Mouse (Mus musculus): Measurements from ENCODE around the gene Capg. TPM values are rescaled to one million over a fixed set of nuclear protein-coding genes. Genes with fewer than 3 reads are reported as not detected.
A peak's percentile ranks its signal among the peaks of the same experiment; 100 is the strongest.

The Capg gene
- total RNA-seq (2021) (10 to 100 TPM in 1 of 2 experiments, 1 to 10 TPM in 1; 9.5 to 10.8 TPM), polyA plus RNA-seq (2012; rRNA removed) (12.6 and 16.1 TPM in 2 replicates)
- long read RNA-seq, transcript Capg-202 (10 exons, 1,400 nt), result major isoform, 7 of 8 reads
- long read RNA-seq, partial matches to known transcripts, result 0 of 8 reads
- long read RNA-seq, other reads (novel, unspliced or antisense), result 0 of 8 reads

DNA sequence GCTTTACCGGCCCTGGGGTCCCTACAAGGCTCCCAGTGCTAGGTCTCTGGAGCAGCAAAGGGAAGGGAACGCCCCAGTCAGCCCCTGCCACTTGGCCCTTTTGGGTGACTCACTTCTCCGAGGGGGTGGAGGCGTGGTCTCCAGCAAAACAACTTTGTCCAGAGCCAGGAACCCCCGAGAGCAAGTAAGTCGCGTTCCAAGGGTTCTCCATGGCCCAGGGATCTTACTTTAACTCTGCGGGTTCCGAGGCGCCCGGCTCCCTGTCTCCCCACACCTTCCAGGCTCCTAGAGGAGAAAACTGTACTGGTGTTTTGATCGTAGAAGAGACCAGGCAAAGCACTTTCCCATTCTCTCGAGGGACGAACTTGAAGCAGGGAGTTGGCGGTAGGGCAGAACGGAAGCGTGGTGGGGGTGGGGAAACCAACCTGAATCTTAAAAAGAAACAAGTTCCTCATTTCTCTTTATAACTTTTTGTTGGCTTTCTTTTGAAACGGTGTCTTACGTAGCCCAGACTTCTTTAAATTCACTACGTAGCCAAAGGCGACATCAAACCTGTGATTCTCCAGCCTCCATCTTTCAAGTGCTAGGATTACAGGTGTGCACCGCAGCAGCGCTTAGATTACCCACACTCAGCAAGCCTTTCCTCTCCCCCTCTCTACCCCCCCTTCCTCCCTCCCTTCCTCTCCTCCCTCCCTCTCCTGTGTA, at the start of gene Capg:
Gene Capg (plus strand): TSS at position 109 of the 705 bp plus-strand sequence.
- H3K27me3 ChIP-seq (ENCODE audit: control insufficient read depth, insufficient read depth, low read length), result no peaks in the 10 kb centered on the region

DNA sequence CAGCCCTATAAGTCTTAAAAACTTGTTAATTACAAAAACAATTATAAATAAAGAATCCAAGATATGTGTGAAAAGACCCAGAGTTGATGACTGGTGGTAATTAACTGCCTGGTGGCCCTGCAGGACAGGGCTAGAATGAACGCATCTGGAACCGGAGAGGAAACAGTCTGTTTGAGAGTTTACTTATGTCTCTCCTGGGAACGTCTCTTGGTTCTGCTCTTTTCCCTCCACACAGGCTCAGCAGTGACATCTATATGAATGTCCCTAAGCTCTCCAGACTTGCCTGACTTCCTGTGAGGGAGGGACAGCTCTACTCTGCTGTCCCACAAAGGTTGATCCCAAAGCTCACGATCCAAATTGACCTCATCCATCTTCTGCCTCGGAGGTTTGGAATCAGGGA, 45.2 kb upstream of the Capg start:
- Histone ChIP-seq H3K79me2 (replicated peaks; ENCODE audit: control insufficient read depth, insufficient read depth, low read length) (no peaks in the 10 kb centered on the region), H3K9ac (ENCODE audit: low read depth, low read length) (no peak overlapping the region), H3K27me3 (ENCODE audit: control insufficient read depth, insufficient read depth, low read length) (no peaks in the 10 kb centered on the region), H3K4me3 (no peak overlapping the region), H3K27ac (no peak overlapping the region), H3K36me3 (ENCODE audit: control insufficient read depth, insufficient read depth, low read length) (no peaks in the 10 kb centered on the region), H3K4me1 (ENCODE audit: control insufficient read depth, insufficient read depth, low read length) (no peaks in the 10 kb centered on the region; the same call in 1 of the 2 replicates)
- intact Hi-C loops (cut with DNase I), result no loop called here
- WGBS, result 44% methylated on average over 5 of the region's 5 CpGs
- TF ChIP-seq CTCF (IDR thresholded peaks at IDR 0.05) (no peak), POLR2A (IDR thresholded peaks at IDR 0.05; ENCODE audit: insufficient read depth, low read depth, low read length) (no peak), EP300 (IDR thresholded peaks at IDR 0.05; ENCODE audit: insufficient read depth, low read depth, low read length) (no peak)
- no peak for DNase-seq

More for the DNA sequence above, at the start of gene Capg:
- peak; percentile 82 for TF ChIP-seq POLR2A (IDR thresholded peaks at IDR 0.05; ENCODE audit: insufficient read depth, low read depth, low read length)
- no peak for TF ChIP-seq CTCF (IDR thresholded peaks at IDR 0.05)
- Histone ChIP-seq H3K36me3 (ENCODE audit: control insufficient read depth, insufficient read depth, low read length) (no peaks in the 10 kb centered on the region), H3K4me3 (peak within 1 kb of the TSS; percentile 47), H3K9ac (ENCODE audit: low read depth, low read length) (peak within 1 kb of the TSS; percentile 71), H3K79me2 (replicated peaks; ENCODE audit: control insufficient read depth, insufficient read depth, low read length) (no peaks in the 10 kb centered on the region), H3K4me1 (ENCODE audit: control insufficient read depth, insufficient read depth, low read length) (peaks cover 6% of the 10 kb centered on the region), H3K27ac (peak within 1 kb of the TSS; percentile 71)
- whole genome bisulfite sequencing, result 9% methylated on average over 23 of the region's 23 CpGs
- intact Hi-C loops (cut with DNase I), result no loop called here
- DNase-seq, result peak; percentile 71 to 75

DNA sequence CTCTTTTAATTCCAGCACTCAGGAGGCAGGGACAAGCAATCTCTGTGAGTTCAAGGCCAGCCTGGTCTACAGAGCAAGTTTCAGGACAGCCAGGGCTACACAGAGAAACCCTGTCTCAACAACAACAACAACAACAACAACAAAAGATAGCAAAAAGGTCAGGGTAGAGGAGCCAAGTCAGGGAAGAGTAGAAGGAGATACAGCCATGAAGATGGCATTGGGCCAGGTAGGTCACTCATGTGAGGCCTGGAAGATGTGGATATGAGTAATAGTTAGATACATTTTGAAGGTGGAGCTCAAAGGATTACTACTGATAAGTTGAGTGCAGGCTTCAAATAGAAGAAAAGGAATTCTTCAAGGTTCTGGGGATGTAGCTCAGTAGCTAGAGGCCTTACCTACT, 40.9 kb upstream of the Capg start:
- intact Hi-C loops (cut with DNase I), result no loop called here
- TF ChIP-seq EP300 (IDR thresholded peaks at IDR 0.05; ENCODE audit: insufficient read depth, low read depth, low read length) (no peak), CTCF (IDR thresholded peaks at IDR 0.05) (no peak), POLR2A (IDR thresholded peaks at IDR 0.05; ENCODE audit: insufficient read depth, low read depth, low read length) (no peak)
- no peaks in the 10 kb centered on the region; the same call in 1 of the 2 replicates for H3K4me1 ChIP-seq (ENCODE audit: control insufficient read depth, insufficient read depth, low read length)

DNA sequence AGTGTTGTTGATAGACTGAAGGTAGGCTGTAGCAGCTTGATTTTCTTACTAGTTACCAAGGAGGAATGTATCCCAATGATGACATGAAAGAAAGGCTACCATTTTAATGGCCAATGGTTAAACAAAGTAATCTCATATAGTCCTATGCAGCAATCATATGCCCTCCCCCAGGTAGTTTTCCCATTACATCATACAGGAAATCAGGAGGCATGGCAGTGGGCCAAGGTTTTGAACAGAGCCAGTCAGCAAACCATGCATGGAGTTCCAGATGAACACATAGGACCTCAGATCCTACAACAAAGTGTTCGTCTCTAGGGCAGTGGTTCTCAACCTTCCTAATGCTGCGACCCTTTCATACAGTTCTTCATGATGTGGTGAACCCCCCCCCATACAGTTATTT, 40.3 kb upstream of the Capg start:
- 77% methylated on average over 2 of the region's 2 CpGs for WGBS
- Histone ChIP-seq H3K4me3 (no peak overlapping the region), H3K79me2 (replicated peaks; ENCODE audit: control insufficient read depth, insufficient read depth, low read length) (no peaks in the 10 kb centered on the region), H3K27me3 (ENCODE audit: control insufficient read depth, insufficient read depth, low read length) (no peaks in the 10 kb centered on the region), H3K27ac (no peak overlapping the region), H3K36me3 (ENCODE audit: control insufficient read depth, insufficient read depth, low read length) (no peaks in the 10 kb centered on the region), H3K4me1 (ENCODE audit: control insufficient read depth, insufficient read depth, low read length) (no peaks in the 10 kb centered on the region; the same call in 1 of the 2 replicates), H3K9ac (ENCODE audit: low read depth, low read length) (no peak overlapping the region)
- DNase-seq, result peak in 1 of 2 experiments; percentile 33
- intact Hi-C loops (cut with DNase I), result no loop called here
- TF ChIP-seq EP300 (IDR thresholded peaks at IDR 0.05; ENCODE audit: insufficient read depth, low read depth, low read length) (no peak), CTCF (IDR thresholded peaks at IDR 0.05) (no peak), POLR2A (IDR thresholded peaks at IDR 0.05; ENCODE audit: insufficient read depth, low read depth, low read length) (no peak)

More for the DNA sequence above, 40.9 kb upstream of the Capg start:
- Histone ChIP-seq H3K79me2 (replicated peaks; ENCODE audit: control insufficient read depth, insufficient read depth, low read length) (no peaks in the 10 kb centered on the region), H3K27me3 (ENCODE audit: control insufficient read depth, insufficient read depth, low read length) (no peaks in the 10 kb centered on the region), H3K4me3 (no peak overlapping the region), H3K27ac (no peak overlapping the region), H3K36me3 (ENCODE audit: control insufficient read depth, insufficient read depth, low read length) (no peaks in the 10 kb centered on the region), H3K9ac (ENCODE audit: low read depth, low read length) (no peak overlapping the region)
- DNase-seq, result no peak

DNA sequence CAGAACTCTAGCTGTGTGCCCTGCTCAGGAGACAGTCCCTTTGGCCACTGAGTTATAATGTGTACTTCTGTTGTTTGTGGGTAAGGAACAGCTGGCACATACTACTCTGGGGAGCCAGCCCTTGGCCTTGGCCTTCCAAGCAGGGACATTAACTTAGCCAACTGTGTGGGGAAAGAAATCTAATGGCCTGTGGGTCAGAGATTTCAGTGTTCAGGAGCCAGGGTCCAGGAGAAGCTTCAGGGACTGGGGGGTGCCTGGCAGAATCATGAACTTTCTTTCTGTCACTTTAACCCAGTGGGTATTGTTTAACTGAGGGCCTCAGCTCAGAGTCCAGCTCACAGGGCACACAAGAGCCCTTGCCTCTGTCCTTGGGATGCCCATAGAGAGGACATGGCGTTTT, 38.1 kb upstream of the Capg start:
- no peak overlapping the region for H3K27ac ChIP-seq

DNA sequence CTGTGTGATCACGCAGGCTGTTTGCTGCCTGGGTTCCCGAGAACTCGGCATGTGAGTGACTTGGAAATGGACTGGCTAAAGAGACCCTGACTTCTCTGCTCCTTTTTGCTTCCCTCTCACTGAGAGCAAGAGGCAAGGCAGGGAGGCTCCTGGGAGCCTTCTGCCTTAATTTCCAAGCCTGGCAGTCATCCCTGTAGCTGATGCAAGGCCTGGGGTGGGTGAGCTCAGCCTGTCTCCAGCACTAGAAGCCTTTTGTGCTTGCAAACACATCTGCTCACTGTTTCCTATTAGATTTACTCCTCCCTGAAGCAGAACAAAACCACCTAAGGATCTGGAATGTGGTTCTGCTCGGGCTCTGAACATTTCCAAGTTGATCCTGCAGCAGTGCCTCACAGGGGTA, 35.6 kb upstream of the Capg start:
- Histone ChIP-seq H3K27ac (no peak overlapping the region), H3K4me3 (no peak overlapping the region), H3K9ac (ENCODE audit: low read depth, low read length) (no peak overlapping the region), H3K79me2 (replicated peaks; ENCODE audit: control insufficient read depth, insufficient read depth, low read length) (no peaks in the 10 kb centered on the region), H3K36me3 (ENCODE audit: control insufficient read depth, insufficient read depth, low read length) (0 out of 2 replicates have a peak, but pooled peaks cover 2% of the 10 kb centered on the region), H3K27me3 (ENCODE audit: control insufficient read depth, insufficient read depth, low read length) (no peaks in the 10 kb centered on the region), H3K4me1 (ENCODE audit: control insufficient read depth, insufficient read depth, low read length) (peaks cover 23% of the 10 kb centered on the region)
- whole genome bisulfite sequencing, result 86% methylated on average over 4 of the region's 4 CpGs
- DNase-seq, result peak in 1 of 2 experiments; percentile 32
- intact Hi-C loops (cut with DNase I), result no loop called here
- no peak for TF ChIP-seq CTCF (IDR thresholded peaks at IDR 0.05)
- no peak for TF ChIP-seq EP300 (IDR thresholded peaks at IDR 0.05; ENCODE audit: insufficient read depth, low read depth, low read length)

More for the DNA sequence above, 38.1 kb upstream of the Capg start:
- TF ChIP-seq CTCF (IDR thresholded peaks at IDR 0.05), result no peak
- intact Hi-C loops (cut with DNase I), result no loop called here
- no peak for DNase-seq
- Histone ChIP-seq H3K79me2 (replicated peaks; ENCODE audit: control insufficient read depth, insufficient read depth, low read length) (no peaks in the 10 kb centered on the region), H3K9ac (ENCODE audit: low read depth, low read length) (no peak overlapping the region), H3K4me3 (no peak overlapping the region), H3K27me3 (ENCODE audit: control insufficient read depth, insufficient read depth, low read length) (no peaks in the 10 kb centered on the region), H3K36me3 (ENCODE audit: control insufficient read depth, insufficient read depth, low read length) (no peaks in the 10 kb centered on the region), H3K4me1 (ENCODE audit: control insufficient read depth, insufficient read depth, low read length) (peaks cover 9% of the 10 kb centered on the region)
- WGBS, result 90% methylated on average over 1 of the region's 1 CpGs

All from heart, adult 2 months (tissue).